Mouse (Mus musculus): ENCODE measurements around the gene Prepl. TPM values are rescaled to one million over a fixed set of nuclear protein-coding genes. Genes with fewer than 3 reads are reported as not detected.

Prepl gene
- polyA plus RNA-seq (2017; shearing (Covaris generic)): 10 to 100 TPM in 1 of 2 experiments, 1 to 10 TPM in 1; 7.1 to 11.1 TPM

GRCm38 (mm10) chr17:85090120-85091099, at the start of gene Prepl, which contains the start of gene Camkmt:
Gene Prepl (minus strand): TSS chr17:85090241.
Gene Camkmt (plus strand): TSS chr17:85090552.
- peak; percentile 95 for ATAC-seq

- ATAC-seq: no peak
Observed at GRCm38 (mm10) chr17:85138393-85138792, 48.4 kb upstream of the Prepl start.

GRCm38 (mm10) chr17:85116643-85117042, 26.6 kb upstream of the Prepl start:
- no peak for ATAC-seq

- no peak for ATAC-seq
Observed at GRCm38 (mm10) chr17:85113441-85113840, 23.4 kb upstream of the Prepl start.

GRCm38 (mm10) chr17:85110640-85111039, 20.6 kb upstream of the Prepl start:
- ATAC-seq: no peak

- peak; percentile 36 for ATAC-seq
Observed at GRCm38 (mm10) chr17:85103310-85103709, 13.3 kb upstream of the Prepl start.

GRCm38 (mm10) chr17:85101751-85102150, 11.7 kb upstream of the Prepl start:
- ATAC-seq: no peak

- ATAC-seq: no peak
Observed at GRCm38 (mm10) chr17:85100232-85100631, 10.2 kb upstream of the Prepl start.

- no peak for ATAC-seq
Observed at GRCm38 (mm10) chr17:85098677-85099323, 8.8 kb upstream of the Prepl start.

GRCm38 (mm10) chr17:85096396-85096795, 6.4 kb upstream of the Prepl start:
- ATAC-seq: no peak

GRCm38 (mm10) chr17:85091762-85092161, 1.7 kb upstream of the Prepl start:
- no peak for ATAC-seq

- ATAC-seq: no peak
Observed at GRCm38 (mm10) chr17:85089621-85090020, 420 bp downstream of the Prepl start.

GRCm38 (mm10) chr17:85089011-85089410, 1.0 kb downstream of the Prepl start:
- no peak for ATAC-seq

- no peak for ATAC-seq
Observed at GRCm38 (mm10) chr17:85088401-85088800, 1.6 kb downstream of the Prepl start.

- ATAC-seq: no peak
Observed at GRCm38 (mm10) chr17:85087591-85087990, 2.5 kb downstream of the Prepl start.

- ATAC-seq: no peak
Observed at GRCm38 (mm10) chr17:85086501-85086900, 3.5 kb downstream of the Prepl start.

GRCm38 (mm10) chr17:85085335-85085734, 4.7 kb downstream of the Prepl start:
- ATAC-seq: no peak

GRCm38 (mm10) chr17:85080781-85081180, 9.3 kb downstream of the Prepl start:
- ATAC-seq: no peak

GRCm38 (mm10) chr17:85079276-85079675, 10.8 kb downstream of the Prepl start:
- no peak for ATAC-seq

- no peak for ATAC-seq
Observed at GRCm38 (mm10) chr17:85074083-85074482, 16.0 kb downstream of the Prepl start.

GRCm38 (mm10) chr17:85073214-85073613, 16.8 kb downstream of the Prepl start:
- no peak for ATAC-seq

- ATAC-seq: no peak
Observed at GRCm38 (mm10) chr17:85072383-85072782, 17.7 kb downstream of the Prepl start.

GRCm38 (mm10) chr17:85071088-85071775, 18.8 kb downstream of the Prepl start:
- no peak for ATAC-seq

Data from activated CD4-positive, CD25-positive, alpha-beta regulatory T cell, adult 4 months (primary cell).